ENCODE assay signal across 11 mouse cellular contexts in the genomic region with DNA sequence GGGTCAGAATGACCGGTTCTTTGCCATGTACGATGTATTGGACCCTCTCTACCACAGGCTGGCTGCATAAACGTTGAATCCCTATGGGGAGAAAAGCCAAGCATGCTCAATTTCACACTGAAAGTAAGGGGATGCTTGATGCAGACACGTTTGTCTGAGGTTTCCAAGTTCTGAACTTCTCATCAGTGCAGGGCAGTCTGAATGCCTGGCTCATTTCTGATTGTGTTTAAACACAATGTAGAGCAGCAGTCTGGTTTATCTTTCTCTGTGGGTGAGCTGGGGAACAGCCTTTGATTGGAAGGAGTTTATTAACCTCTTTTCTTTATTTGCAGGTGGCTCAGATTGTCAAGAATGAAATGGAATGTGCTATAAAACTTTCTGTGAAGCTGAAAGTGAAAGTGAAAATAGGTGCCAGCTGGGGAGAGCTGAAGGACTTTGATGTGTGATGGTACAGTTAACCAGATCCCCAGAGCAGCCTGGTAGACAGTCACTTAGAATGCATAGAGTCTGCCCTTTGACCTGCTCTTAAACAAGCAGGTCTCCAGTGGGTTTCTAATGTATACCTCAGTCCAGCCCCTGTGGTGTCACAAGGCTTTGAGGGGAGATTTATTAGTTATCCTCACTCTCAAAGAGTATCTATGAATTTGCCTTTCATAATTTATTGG.
DNase-seq lines count a peak whose midpoint lies in the region; ATAC-seq lines count a peak whose summit lies in the region.
"Had no signal": no experiment of that assay in that cellular context is flagged by ENCODE, and none has a peak within 500 bp of the region (broad histone marks: within the 10 kb centered on the region; RNA-seq: fewer than 3 reads in every experiment).

No protein-coding gene starts in this region.

- H3K36me3 ChIP-seq in kidney, embryonic 16.5 days (ENCODE audit: insufficient read depth, low read length) = peaks cover 10% of the 10 kb centered on the region
- peaks cover 4% of the 10 kb centered on the region; the same call in 1 of the 2 replicates for H3K36me3 ChIP-seq in heart, embryonic 11.5 days (ENCODE audit: control insufficient read depth, insufficient read depth, low read length)

- no peaks in the 10 kb centered on the region for H3K4me1 ChIP-seq in kidney, embryonic 16.5 days (ENCODE audit: insufficient read depth, low read length)
- no peaks in the 10 kb centered on the region for H3K4me1 ChIP-seq in heart, embryonic 11.5 days (ENCODE audit: control insufficient read depth, insufficient read depth, low read length)
- H3K4me1 ChIP-seq: limb, embryonic 12.5 days; lung, embryonic 15.5 days had no signal

- H3K9me3 ChIP-seq in kidney, embryonic 16.5 days (ENCODE audit: low read length) = no peaks in the 10 kb centered on the region
- H3K9me3 ChIP-seq in heart, embryonic 11.5 days (replicated peaks; ENCODE audit: control insufficient read depth, low read length) = no peaks in the 10 kb centered on the region
- H3K9me3 ChIP-seq: limb, embryonic 12.5 days; lung, embryonic 15.5 days had no signal

- no peak overlapping the region for H3K9ac ChIP-seq in kidney, embryonic 16.5 days (replicated peaks; ENCODE audit: low read length)
- no peak overlapping the region for H3K9ac ChIP-seq in heart, embryonic 11.5 days (ENCODE audit: low read depth, low read length)
- H3K9ac ChIP-seq: limb, embryonic 12.5 days; lung, embryonic 15.5 days had no signal

- ATAC-seq in kidney, embryonic 16.5 days (ENCODE audit: low FRiP score, low TSS enrichment) = 0 out of 2 replicates have a peak, but pooled peaks have one; percentile 42
- peak; percentile 91 for ATAC-seq in activated CD4-positive, CD25-positive, alpha-beta regulatory T cell, adult 4 months
- peak; percentile 67; the same call in 1 of the 2 replicates for ATAC-seq in neutrophil, adult 5-6 weeks (ENCODE audit: extremely low read depth, insufficient number of reproducible peaks, low FRiP score, poor library complexity, severe bottlenecking)
- ATAC-seq in heart, embryonic 11.5 days (replicated peaks; ENCODE audit: insufficient number of reproducible peaks, low FRiP score, low TSS enrichment) = no peak

- H3K27me3 ChIP-seq in kidney, embryonic 16.5 days (ENCODE audit: insufficient read depth, low read length) = no peaks in the 10 kb centered on the region
- H3K27me3 ChIP-seq in heart, embryonic 11.5 days (ENCODE audit: control insufficient read depth, insufficient read depth, low read length) = no peaks in the 10 kb centered on the region
- H3K27me3 ChIP-seq: limb, embryonic 12.5 days; lung, embryonic 15.5 days had no signal

- H3K4me3 ChIP-seq in kidney, embryonic 16.5 days (ENCODE audit: low read length) = no peak overlapping the region
- H3K4me3 ChIP-seq in heart, embryonic 11.5 days (ENCODE audit: low read depth, low read length) = no peak overlapping the region
- H3K4me3 ChIP-seq: limb, embryonic 12.5 days; lung, embryonic 15.5 days had no signal

- no peak overlapping the region for H3K4me2 ChIP-seq in kidney, embryonic 16.5 days (replicated peaks; ENCODE audit: low read depth, low read length)
- H3K4me2 ChIP-seq in heart, embryonic 11.5 days = no peak overlapping the region
- H3K4me2 ChIP-seq: limb, embryonic 12.5 days; lung, embryonic 15.5 days had no signal

- 87% methylated on average over 4 of the region's 4 CpGs for WGBS in kidney, embryonic 16.5 days
- WGBS in heart, embryonic 11.5 days (ENCODE audit: insufficient replicate concordance) = 90% methylated on average over 4 of the region's 4 CpGs

- DNase-seq in kidney, postnatal 10 days = no peak
- peak; percentile 42 for DNase-seq in A20 (ENCODE audit: low read depth, low spot score)
- DNase-seq in heart, adult 9 months (ENCODE audit: low spot score in 2 of 2) = no peak
- DNase-seq in urinary bladder, postnatal 36 days (ENCODE audit: low spot score in 2 of 2) = no peak

- H3K27ac ChIP-seq in kidney, embryonic 16.5 days (ENCODE audit: low read length) = no peak overlapping the region
- no peak overlapping the region for H3K27ac ChIP-seq in heart, embryonic 11.5 days (ENCODE audit: low read depth, low read length)
- H3K27ac ChIP-seq: limb, embryonic 12.5 days; lung, embryonic 15.5 days; stomach, postnatal 0 days had no signal
